Mouse (Mus musculus) activated CD4-positive, CD25-positive, alpha-beta regulatory T cell, adult 4 months (primary cell): ENCODE measurements around the gene Duox2. TPM values are rescaled to one million over a fixed set of nuclear protein-coding genes. Genes with fewer than 3 reads are reported as not detected.

Source experiments
- ATAC-seq: one replicate; pipeline ENCODE4 v1.8.0; 2017
- polyA plus RNA-seq, 2 experiments: library from polyadenylated mRNA; unstranded; fragments of 100-300 nt; shearing (Covaris generic); gene quantifications; one replicate each; pipeline ENCODE4 v1.2.1; 2017

The Duox2 gene
- polyA plus RNA-seq, 2 experiments from 2014 or later, result not detected

DNA sequence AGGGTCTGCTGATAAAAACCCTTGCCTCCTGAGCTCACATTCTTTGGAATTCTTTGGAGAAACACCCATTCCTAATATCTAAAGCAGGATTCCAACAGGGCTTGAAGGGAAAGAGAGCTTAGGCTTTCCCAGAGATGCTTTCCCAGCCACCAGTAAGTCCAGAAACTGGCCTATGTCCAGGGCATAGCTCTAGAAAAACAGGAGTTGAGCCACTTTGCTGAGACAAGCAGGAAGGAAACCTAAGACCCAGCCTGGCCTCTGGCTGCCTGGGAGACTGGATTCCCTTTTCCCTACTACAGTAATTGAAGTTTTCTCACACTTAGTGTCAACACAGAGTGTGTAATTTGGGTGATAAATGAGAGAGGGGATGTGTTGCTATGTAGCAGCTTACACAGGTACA, 61.9 kb downstream of the Duox2 start:
- no peak for ATAC-seq

DNA sequence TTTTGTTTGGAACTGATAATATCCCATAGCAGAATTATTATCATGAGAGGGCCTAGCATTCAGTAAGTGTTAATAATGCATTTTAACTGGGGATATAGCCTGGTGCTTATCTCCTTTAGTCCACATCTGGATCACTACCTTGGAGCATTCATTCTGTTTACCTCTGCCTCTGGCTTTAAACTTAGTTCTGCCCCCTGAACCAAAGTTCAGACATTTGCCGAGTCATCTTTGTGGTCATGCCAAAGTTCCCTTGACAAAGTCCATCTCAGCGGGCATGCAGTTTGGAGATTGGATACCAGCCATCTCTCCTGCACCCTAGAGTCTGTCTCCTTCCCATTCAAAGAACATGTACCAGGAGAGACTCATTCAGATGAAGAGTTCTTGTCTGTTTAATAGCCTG, 62.8 kb downstream of the Duox2 start:
- no peak for ATAC-seq

DNA sequence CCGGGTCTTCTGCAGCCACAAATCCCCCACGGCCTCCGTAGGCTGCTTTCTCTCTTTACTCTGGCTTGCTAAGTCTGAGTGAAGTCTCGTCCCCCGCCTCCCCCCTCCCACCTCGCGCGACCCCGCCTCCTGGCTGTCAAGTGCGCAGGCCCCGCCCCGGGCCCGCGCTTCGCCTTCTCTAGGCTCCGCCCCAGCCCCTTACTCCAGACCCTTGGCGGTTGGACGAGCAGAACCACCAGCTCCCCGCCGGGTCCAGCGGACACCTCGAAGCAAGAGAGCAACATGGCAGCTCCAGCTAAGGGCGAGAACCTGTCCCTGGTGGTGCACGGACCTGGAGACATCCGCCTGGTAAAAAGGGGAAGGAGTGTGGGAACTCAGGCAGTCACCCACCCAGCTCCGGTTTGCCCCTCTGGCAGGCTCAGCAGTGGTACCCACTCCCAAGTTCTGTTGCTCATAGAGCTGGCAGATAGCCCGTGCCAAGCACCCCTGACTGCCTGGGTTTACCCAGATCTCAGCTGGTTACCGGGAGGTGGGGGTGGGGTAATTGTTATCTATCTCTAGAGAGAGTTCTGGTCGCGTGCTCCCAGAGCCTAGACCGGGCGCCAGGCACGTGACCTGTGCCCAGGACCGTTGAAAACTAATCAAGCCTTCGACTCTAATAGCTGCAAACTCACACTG, 63.5 kb downstream of the Duox2 start, which contains the start of gene Sord:
Sord (plus strand) TSS at position 139 of the 678 bp plus-strand sequence.
- ATAC-seq, result peak; percentile 73

DNA sequence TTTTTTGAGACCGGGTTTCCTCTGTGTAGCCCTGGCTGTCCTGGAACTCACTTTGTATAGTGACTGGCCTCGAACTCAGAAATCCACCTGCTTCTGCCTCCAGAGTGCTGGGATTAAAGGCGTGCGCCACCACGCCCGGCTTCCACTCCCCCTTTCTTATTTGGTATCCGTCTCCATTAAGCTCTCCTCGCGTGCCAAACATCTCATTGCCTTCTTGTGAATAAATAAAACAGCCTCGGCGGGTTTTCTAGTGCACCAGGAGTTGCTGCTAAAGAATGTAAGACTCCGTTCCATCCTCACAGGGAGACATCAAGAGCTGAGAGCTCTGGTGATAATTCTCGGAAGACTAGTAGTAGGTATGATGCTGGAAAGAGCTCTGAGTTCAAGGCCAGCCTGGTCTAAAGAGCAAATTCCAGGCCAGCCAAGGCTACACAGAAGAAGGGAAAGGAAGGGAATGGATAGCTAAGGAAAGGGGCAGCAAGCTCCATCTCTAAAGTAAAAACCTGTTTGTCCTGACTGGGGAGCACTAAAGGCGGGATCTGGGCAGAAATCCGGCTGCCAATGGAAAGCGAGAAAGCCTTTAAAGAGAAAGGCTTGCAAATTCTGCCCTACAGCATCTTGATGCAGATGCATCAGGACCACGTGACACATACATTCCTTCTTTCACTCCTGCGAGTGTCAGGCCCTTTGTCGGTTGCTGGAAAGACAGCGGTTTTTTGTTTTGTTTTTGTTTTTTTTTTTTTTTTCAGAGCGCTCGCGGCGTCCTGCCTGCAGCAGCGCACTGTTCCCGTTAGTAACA, 64.3 kb downstream of the Duox2 start:
- ATAC-seq, result peak; percentile 51

DNA sequence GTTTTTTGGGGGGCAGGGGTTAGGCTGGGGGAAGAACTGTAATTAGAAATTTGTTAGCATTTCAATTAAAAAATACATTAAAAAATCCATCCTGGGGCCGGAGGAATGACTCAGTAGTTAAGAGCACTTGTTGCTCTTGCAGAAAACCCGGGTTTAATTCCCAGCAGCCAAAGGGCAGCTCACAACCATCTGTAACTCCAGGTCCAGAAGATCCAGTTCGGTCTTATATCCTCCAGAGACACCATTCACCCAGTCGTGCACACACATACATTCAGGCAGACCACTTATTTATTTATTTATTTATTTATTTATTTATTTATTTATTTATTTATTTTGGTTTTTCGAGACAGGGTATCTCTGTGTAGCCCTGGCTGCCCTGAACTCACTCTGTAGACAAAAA, 64.9 kb downstream of the Duox2 start:
- ATAC-seq, result no peak

DNA sequence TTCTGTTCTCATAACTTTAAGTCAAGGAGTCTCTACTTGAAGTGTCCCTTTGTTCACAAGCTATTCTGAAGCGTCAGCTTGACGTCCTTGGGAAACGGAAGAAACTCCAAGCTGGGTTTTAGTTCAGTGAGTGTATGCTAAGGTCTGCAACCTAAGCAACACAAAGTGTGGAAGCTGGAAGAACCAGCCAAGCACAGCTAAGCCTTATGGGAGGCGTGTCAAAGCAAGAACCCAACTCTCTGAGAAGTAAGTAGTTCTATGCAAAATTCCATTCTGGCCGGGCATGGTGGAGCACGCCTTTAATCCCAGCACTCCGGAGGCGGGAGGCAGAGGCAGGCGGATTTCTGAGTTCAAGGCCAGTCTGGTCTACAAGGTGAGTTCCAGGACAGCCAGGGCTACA, 66.6 kb downstream of the Duox2 start:
- no peak for ATAC-seq

DNA sequence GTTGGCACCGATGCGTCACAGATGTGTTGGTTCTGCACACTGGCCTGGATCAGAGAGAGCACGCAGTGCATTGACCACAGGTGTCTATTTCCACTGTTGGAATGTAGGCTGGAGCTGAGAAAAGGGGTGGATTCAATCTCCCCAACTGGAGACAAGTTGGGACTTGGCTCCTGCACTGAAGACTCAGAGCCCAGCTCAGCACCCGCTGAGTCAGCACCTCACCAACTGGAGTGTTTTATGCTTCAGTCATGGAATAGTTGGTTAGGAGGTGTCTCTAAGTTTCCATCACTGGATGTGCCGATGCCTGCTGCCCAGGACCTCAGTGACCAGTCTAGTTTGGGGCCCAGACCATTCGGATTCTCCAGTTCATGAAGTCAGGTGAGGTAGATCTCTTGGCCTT, 67.9 kb downstream of the Duox2 start:
- ATAC-seq, result no peak

Other genes with a start within 250 kb of the Duox2 start
- 1 to 10 TPM; 5.5 to 5.8 TPM for gene Spg11, start 180.1 kb downstream of the Duox2 start, polyA plus RNA-seq
- gene B2m, start 150.8 kb downstream of the Duox2 start, polyA plus RNA-seq, result 1,000 to 10,000 TPM; 8,975 to 9,816 TPM
- gene Trim69, start 137.7 kb downstream of the Duox2 start, polyA plus RNA-seq, result under 1 TPM in 1 of 2 experiments, not detected in 1; 0.25 TPM
- under 1 TPM; 0.38 to 0.90 TPM for gene Patl2, start 112.3 kb downstream of the Duox2 start, polyA plus RNA-seq
- not detected for gene Terb2, start 112.2 kb downstream of the Duox2 start, polyA plus RNA-seq
- gene Sord, start 63.7 kb downstream of the Duox2 start, polyA plus RNA-seq, result 1 to 10 TPM; 5.5 to 5.7 TPM
- not detected for gene Duoxa2, start 451 bp upstream of the Duox2 start, polyA plus RNA-seq
- under 1 TPM in 1 of 2 experiments, not detected in 1; 0.25 TPM for gene Duoxa1, start 15.3 kb upstream of the Duox2 start, polyA plus RNA-seq
- not detected for gene Duox1, start 17.2 kb upstream of the Duox2 start, polyA plus RNA-seq
- gene Shf, start 70.7 kb upstream of the Duox2 start, polyA plus RNA-seq, result under 1 TPM in 1 of 2 experiments, not detected in 1; 0.33 TPM
- 100 to 1,000 TPM in 1 of 2 experiments, 10 to 100 TPM in 1; 98.0 to 106 TPM for gene Slc28a2, start 128.0 kb upstream of the Duox2 start, polyA plus RNA-seq
- 1 to 10 TPM; 6.4 to 8.8 TPM for gene Gm14085, start 186.5 kb upstream of the Duox2 start, polyA plus RNA-seq